Mouse (Mus musculus) regulatory T cell (primary cell): ENCODE data around the gene Txndc17.
"Not testable (repeated sequence)": the region's sequence is repeated elsewhere in the genome, so short reads cannot be mapped to it uniquely, and the experiment has no call there.

ENCODE experiments used
- in situ Hi-C: fragments of 300-600 bp; cut with MboI, MseI; formaldehyde crosslinking; loops from one replicate; pipeline ENCODE4 v1.15.1; 2025; ENCODE audit warnings: high pct_unique_total_duplicates

Txndc17 gene

GRCm38 (mm10) chr11:72207204-72207833, at the start of gene Txndc17, which contains the start of gene 4933427D14Rik:
Gene Txndc17 (plus strand): TSS chr11:72207547.
Gene 4933427D14Rik (minus strand): TSS chr11:72207459.
- in situ Hi-C loops, result loop anchor here (10.0 kb wide), 1 partner anchor 1213 kb away; no protein-coding TSS in a partner anchor

DNA sequence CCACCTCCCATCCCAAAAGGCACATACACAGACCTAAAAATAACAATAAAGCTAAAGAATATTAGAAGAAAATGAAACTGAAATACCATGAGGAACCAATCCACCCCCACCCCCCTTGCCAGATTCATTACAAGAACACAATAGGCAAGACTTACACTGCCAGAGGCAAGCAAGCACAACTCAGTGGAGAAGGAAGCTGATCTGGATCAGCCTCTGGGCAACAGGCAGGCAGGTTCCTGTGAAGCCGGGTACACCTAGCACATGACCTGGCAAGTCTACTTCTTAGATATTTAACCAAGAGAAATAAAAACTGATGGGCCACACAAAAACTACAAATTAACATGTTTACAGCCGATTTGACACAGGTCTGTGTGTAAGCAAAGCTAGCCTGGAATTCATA, 44.1 kb upstream of the Txndc17 start:
- in situ Hi-C loops, result no loop called here

DNA sequence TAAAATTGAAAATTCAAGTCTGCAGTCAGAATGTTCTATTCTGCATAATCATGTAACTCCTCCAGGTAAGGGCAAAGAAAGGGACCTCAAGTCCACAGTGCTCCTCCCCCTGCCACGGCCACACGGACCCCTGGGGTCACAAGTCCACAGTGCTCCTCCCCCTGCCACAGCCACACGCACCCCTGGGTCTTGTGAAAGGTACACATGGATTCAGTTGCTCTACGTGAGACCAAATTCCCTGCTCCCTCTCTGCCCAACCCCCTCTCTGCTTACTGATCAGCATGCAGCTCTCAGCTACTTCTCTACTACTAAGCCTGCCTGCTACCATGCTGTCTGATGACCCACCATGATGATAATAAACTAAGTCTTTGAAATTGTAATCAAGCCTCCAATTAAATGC, 37.5 kb upstream of the Txndc17 start:
- in situ Hi-C loops, result no loop called here

DNA sequence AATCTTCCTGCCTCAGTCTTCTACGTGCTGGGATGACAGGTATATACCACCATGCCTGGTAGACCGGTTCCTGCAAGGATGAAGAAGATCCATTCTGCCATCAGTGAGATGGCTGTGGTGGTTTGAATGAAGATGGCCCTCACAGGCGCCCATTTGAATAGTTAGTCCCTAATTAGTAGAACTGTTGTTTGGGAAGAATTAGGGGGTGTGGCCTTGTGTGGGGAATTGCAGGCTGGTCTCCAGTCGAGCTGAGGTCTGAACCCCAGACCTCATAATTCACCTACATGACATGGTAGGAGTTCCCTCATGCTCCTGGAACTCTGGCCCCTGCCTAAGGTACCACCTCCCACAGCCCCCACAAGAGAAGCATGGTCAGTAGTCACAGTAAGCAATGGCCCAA, 35.4 kb upstream of the Txndc17 start:
- in situ Hi-C loops, result not testable (repeated sequence)

DNA sequence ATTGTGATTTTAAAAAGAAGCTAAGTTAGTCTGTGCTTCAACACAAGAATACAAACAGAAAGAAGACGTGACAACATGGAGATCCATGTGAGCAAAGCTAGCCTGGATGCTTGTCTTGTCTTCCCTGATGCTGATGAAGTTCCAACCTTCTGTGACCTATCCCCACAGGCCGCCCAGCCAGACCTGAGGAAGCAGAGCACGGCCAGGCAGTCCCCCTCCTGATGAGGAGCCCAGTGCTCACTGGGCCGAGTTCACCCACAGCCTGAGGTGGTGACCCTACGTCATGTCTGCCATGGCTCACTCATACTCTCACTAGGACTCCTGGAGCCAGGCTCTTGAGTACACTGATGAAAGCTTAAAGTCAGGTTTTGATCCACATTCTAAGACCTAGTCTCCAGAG, 33.8 kb upstream of the Txndc17 start:
- in situ Hi-C loops, result no loop called here

GRCm38 (mm10) chr11:72174721-72175120, 32.6 kb upstream of the Txndc17 start:
- in situ Hi-C loops, result no loop called here

- in situ Hi-C loops, result no loop called here
Observed at GRCm38 (mm10) chr11:72175966-72176365, 31.4 kb upstream of the Txndc17 start.

DNA sequence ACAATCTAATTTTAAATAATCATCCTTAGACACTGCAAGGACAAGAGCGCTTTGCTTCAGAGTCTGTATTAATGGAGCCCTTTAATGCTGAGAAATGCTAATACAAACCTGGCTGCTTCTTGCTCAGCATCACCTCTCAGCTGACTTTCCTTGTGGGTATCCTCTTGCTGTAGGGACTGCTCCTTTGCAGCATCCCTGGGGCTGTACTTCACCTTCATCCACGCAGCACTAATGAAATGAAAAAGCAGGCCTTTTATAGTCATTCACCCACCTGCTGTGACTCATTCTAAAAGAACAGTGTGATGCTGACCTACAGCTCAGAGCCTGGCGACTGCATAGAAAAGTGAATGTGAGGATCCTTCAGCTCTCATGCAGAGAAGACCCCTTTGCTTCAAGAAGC, 30.8 kb upstream of the Txndc17 start:
- in situ Hi-C loops, result no loop called here

DNA sequence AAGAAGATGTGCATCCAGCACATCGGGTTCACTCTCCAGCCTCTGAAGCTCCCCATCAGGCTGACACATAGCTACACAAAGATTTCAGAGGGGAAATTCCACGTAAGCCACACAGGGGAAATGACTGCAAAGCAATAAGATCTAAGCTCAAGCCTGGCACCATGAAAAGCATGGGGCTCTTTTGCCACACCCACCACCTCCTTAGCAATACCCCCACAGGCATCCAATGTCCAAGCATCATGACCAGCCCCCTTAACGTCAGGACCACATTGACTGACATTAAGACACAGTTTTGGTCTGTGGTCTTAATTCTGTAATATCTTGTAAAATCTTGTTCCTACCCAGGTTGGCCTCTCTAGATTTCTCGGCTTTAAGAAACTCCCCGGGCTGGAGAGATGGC, 26.8 kb upstream of the Txndc17 start:
- in situ Hi-C loops, result no loop called here

GRCm38 (mm10) chr11:72181136-72181535, 26.2 kb upstream of the Txndc17 start:
- in situ Hi-C loops, result no loop called here

DNA sequence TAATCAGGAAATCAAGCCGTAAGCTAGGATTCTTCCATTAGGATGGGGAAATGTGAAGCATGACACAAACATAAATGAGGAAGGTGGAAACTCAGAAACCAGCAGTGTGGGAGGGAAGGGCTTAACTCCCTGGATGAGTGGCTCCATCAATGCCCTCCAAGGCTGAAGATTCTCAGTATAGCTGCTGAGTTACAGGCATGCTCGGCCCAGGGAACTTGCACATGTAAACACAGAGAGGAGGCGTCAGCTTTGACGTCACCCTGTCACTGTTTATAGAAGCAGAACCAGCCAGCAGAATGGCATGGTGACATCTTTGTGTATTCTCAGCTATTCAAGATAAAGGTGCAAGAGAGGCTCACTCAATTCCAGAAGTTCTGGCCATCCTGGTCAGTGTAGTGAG, 23.1 kb upstream of the Txndc17 start:
- in situ Hi-C loops, result no loop called here

DNA sequence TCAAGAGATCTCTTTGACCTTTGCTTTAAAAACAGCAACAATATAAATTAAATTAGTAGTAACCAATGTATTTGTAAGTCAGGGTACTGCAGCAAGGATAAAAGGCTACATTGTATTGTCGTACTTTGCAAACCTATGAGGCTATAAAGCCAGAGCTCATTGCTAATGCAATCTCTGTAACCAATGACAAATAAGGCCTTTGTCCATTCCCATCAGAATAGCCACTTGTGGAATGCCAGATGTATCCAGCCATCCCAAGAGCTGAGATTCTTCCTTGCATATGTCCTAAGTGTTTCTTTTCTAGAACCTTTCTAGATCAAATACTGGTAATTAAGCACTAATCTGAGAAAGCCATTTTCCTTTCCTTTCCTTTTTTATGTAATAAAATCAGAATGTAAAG, 16.5 kb upstream of the Txndc17 start:
- in situ Hi-C loops, result no loop called here

GRCm38 (mm10) chr11:72194259-72194658, 13.1 kb upstream of the Txndc17 start:
- in situ Hi-C loops, result no loop called here

DNA sequence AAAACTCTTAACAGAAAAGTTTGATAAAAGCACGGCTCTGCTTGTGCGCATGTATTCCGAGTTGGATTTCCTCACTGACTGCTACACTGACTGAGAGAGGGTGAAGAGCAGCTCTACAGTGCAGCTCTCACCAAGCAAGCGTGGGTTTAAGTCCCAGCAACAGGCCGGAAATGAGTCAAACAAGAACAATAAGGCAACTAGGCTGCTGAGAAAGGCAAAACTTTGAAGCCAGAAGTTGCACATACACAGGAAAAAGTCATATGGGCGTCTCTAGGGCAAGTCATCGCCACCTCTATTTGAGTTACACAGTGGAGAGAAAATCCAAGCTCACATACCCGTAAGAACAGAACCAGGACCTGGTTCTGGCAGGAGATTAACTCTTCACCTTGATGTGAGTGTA, 10.8 kb upstream of the Txndc17 start:
- in situ Hi-C loops, result no loop called here

GRCm38 (mm10) chr11:72203440-72203839, 3.9 kb upstream of the Txndc17 start:
- in situ Hi-C loops, result loop anchor here (10.0 kb wide), 1 partner anchor 1209 kb away; no protein-coding TSS in a partner anchor

DNA sequence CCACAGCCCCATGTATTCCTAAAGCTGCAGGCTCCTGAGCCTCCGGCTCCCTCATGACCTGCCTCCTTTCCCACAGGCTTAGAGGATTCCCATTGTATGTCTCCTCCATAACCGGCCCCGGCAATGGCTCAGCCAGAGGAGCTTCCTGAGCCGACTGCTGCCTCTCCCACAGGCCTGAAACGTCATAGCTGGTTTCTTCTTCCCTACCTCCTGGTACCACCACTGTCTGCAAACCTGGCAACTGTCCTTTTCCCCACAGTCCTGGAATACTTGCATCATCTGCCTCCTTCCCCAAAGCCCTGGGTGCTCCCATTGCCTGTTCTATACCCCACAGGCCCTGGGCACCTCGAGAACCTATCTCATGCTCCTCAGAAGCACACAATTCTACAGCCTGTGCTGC, 2.1 kb upstream of the Txndc17 start:
- in situ Hi-C loops, result loop anchor here (10.0 kb wide), 1 partner anchor 1210 kb away; no protein-coding TSS in a partner anchor

DNA sequence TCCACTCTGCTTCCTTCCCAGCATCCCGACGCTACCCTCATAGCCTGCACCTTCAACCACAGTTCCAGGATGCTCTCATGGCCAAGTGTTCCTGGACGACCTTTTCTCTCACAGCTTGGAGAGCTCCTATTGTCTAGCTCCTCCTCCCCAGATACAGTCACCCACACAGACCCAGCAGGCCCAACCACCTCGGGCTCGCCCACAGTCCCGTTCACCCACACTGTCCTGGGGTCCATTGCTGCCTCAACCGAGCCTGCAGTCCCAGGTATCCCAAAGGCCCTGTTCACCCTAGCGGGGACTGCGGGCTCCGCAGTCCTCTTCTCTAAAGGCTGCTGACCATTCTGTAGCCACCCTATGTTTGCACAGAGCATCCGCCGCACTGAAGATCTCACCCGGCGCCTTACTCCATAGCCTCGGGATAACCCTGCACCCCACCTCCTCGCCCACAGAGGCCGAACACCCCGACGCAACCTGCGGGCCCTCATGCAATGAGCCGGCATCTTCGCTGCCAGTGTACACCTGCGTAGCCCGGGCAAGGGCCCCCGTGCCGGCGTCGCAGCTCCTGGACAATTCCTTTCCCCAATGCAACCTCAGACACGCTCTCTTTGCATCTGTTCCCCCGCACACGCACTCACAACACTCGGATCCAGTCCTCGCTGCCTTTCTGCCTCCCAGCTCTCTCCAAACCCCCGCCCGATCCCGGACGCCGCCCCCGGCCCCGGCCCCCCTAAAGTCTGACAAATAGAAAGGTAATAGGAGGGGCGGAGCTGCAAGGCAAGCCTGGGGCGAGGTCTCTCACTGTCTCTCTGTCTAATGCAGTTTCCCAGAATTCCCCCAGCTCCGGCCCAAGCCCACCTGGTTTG, 775 bp upstream of the Txndc17 start, which contains the start of gene Gm43951:
TSS of gene Gm43951 (minus strand) at position 500 of the 863 bp plus-strand sequence.
- in situ Hi-C loops, result loop anchor here (10.0 kb wide), 1 partner anchor 1212 kb away; no protein-coding TSS in a partner anchor

DNA sequence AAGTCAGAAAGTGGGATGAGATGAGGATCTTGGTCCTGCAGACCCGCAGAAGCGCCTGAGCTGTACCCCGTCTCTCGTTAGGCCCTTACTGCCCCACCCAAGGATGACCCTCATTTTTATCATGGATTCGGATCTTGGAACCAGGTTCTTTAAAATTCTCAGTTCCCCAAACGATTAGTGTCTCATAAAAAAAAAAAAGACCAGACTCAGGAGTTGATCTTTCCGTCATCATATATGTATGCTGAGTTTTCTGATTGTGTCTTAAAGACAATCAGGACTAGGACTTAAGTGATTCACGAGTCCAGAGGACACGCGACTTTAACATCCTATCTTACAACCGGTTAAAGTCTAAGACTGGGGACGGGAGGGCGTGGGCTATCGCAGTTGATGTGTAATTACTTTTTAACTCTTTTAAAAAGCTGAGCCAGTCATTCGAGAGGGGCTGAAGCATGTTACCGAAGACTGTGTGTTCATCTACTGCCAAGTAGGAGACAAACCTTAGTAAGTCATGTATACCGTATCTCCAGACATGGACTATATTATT, 559 bp downstream of the Txndc17 start:
- in situ Hi-C loops, result loop anchor here (10.0 kb wide), 1 partner anchor 1213 kb away; no protein-coding TSS in a partner anchor

- in situ Hi-C loops, result loop anchor here (5.0 kb wide), 1 partner anchor 223 kb away; the partner anchor contains the start of gene Ggt6
Observed at GRCm38 (mm10) chr11:72214591-72215409, 7.5 kb downstream of the Txndc17 start.

DNA sequence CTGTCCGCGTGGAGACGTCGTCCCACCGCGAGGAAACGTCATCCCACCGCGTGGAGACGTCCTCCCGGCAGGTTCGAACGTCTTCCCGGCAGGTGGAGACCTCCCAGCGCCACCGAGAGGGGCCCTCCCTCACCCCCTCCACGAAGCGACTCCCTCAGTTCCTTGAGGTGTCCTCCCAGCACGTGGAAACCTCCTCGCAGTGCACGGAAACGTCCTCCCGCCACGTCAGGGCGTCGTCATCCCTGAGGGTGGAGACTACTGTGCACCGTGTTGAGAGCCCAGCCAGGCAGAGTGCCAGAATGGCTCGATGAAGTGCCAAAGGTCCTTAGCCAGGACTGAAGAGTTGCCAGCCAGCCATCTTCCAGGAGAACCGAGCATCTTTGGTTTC, 8.1 kb downstream of the Txndc17 start, which contains the start of gene Med31:
TSS of gene Med31 (minus strand) at position 183 of the 388 bp plus-strand sequence.
- in situ Hi-C loops, result loop anchor here (5.0 kb wide), 1 partner anchor 222 kb away; the partner anchor contains the start of gene Ggt6

DNA sequence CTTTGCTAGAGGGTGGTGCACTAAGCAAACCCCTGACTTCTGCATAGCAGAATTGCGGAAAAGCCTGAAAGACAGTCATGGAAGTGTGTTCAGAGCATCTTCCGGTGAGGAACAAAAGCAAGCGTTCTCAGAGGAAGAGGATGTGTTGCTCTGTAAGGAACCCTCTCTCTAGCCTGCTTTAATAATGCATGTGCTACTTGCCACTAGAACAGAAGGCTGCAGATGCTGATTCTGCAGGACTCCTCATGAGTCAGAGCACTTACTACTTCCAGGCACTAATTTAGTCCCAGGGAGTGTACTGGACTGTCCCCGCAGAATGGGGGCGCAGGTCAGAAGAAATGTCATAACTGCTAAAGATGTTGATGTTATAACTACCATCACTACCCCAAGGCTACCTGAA, 9.8 kb downstream of the Txndc17 start:
- in situ Hi-C loops, result loop anchor here (5.0 kb wide), 1 partner anchor 220 kb away; the partner anchor contains the start of gene Ggt6
